Mouse (Mus musculus): Measurements from ENCODE around the gene Psmd1. TPM values are rescaled to one million over a fixed set of nuclear protein-coding genes. Genes with fewer than 3 reads are reported as not detected.

The Psmd1 gene
- polyA plus RNA-seq, 1 experiment from 2014 or later: 225 TPM

DNA sequence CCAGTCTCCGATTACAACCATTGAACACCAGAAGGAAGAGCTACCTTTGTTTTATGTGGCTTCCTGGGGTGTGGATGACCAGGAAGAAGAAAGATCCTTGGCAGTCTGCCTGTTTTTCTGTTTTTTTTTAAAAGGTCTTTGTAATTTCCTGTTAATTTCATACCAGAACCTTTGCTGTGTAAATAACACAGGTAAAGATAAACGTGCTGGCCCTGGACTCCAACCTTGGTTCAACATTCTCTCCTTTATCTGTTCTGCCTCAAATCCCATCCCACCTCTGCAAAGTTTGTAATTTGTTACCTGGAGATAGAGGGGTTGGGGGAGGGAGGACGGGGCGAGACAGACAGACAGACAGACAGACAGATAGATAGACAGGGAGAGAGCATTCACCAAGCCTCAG lies 24.1 kb upstream of the Psmd1 start:
- DNase-seq (ENCODE audit: low spot score) (no peak), ATAC-seq (replicated peaks; ENCODE audit: low FRiP score) (no peak)
- H3K9me3 ChIP-seq (ENCODE audit: control insufficient read depth, low read length): no peaks in the 10 kb centered on the region
- no peak overlapping the region for H3K9ac ChIP-seq (ENCODE audit: low read length)
- H3K27me3 ChIP-seq (ENCODE audit: control insufficient read depth, insufficient read depth, low read length): peaks cover 6% of the 10 kb centered on the region
- no peaks in the 10 kb centered on the region for H3K4me1 ChIP-seq (replicated peaks; ENCODE audit: control insufficient read depth, insufficient read depth, low read length)
- H3K4me2 ChIP-seq (ENCODE audit: low read depth, low read length, severe bottlenecking): no peak overlapping the region
- no peak overlapping the region for H3K4me3 ChIP-seq (ENCODE audit: low read depth, low read length)
- WGBS: 57% methylated on average over 4 of the region's 4 CpGs
- no peaks in the 10 kb centered on the region for H3K36me3 ChIP-seq (ENCODE audit: control insufficient read depth, insufficient read depth, low read length)
- H3K27ac ChIP-seq (ENCODE audit: low read depth, low read length): no peak overlapping the region

DNA sequence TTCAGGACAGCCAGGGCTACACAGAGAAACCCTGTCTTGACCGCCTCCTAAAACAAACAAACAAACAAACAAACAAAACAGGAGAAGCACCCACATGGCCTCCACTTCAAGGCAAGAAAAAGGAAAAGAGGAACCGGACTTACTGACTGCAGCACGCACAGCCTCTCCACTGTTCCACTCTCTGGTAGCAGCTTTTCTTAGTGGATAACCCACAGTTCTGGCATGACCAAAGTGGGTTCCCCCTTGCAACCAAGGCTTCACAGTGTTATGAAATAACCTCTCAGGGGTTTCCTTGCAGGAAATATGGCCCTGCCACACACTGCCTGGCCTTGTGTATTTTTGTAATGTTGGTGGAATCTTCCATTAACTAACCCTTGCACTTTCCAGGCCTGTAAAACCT lies 23.4 kb upstream of the Psmd1 start:
- H3K4me3 ChIP-seq (ENCODE audit: low read depth, low read length): no peak overlapping the region
- H3K27ac ChIP-seq (ENCODE audit: low read depth, low read length): no peak overlapping the region
- H3K4me2 ChIP-seq (ENCODE audit: low read depth, low read length, severe bottlenecking): no peak overlapping the region
- DNase-seq (ENCODE audit: low spot score) (no peak), ATAC-seq (replicated peaks; ENCODE audit: low FRiP score) (no peak)
- peaks cover 11% of the 10 kb centered on the region for H3K27me3 ChIP-seq (ENCODE audit: control insufficient read depth, insufficient read depth, low read length)
- H3K9me3 ChIP-seq (ENCODE audit: control insufficient read depth, low read length): no peaks in the 10 kb centered on the region
- no peaks in the 10 kb centered on the region for H3K4me1 ChIP-seq (replicated peaks; ENCODE audit: control insufficient read depth, insufficient read depth, low read length)
- no peaks in the 10 kb centered on the region for H3K36me3 ChIP-seq (ENCODE audit: control insufficient read depth, insufficient read depth, low read length)
- 91% methylated on average over 3 of the region's 3 CpGs for WGBS
- H3K9ac ChIP-seq (ENCODE audit: low read length): no peak overlapping the region

DNA sequence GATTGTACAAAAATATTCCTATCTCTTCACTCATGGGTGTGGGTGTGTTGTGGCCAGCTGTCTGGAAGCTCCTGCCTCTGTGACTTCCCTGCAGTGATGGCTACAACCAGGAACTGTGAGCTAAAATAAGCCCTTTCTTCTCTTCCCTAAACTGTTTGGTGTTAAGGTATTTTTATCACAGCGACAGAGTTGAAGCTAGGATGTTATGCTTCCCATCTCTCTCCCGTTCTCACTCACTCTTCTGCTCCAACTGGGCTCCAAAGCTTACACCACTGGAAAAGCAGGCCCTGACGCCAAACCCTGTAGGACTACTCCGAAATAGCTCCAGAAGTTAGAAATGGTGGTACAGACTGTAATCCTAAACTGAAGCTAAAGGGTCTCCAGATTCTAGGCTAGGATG lies 19.1 kb upstream of the Psmd1 start:
- Histone ChIP-seq H3K9ac (ENCODE audit: low read length) (no peak overlapping the region), H3K27ac (ENCODE audit: low read depth, low read length) (no peak overlapping the region), H3K4me3 (ENCODE audit: low read depth, low read length) (no peak overlapping the region), H3K36me3 (ENCODE audit: control insufficient read depth, insufficient read depth, low read length) (no peaks in the 10 kb centered on the region), H3K4me2 (ENCODE audit: low read depth, low read length, severe bottlenecking) (no peak overlapping the region; the same call in 1 of the 2 replicates), H3K4me1 (replicated peaks; ENCODE audit: control insufficient read depth, insufficient read depth, low read length) (no peaks in the 10 kb centered on the region; the same call in 1 of the 2 replicates), H3K27me3 (ENCODE audit: control insufficient read depth, insufficient read depth, low read length) (peaks cover 29% of the 10 kb centered on the region), H3K9me3 (ENCODE audit: control insufficient read depth, low read length) (no peaks in the 10 kb centered on the region)
- DNase-seq (ENCODE audit: low spot score): no peak
- WGBS: 49% methylated on average over 4 of the region's 4 CpGs
- ATAC-seq (replicated peaks; ENCODE audit: low FRiP score): no peak

DNA sequence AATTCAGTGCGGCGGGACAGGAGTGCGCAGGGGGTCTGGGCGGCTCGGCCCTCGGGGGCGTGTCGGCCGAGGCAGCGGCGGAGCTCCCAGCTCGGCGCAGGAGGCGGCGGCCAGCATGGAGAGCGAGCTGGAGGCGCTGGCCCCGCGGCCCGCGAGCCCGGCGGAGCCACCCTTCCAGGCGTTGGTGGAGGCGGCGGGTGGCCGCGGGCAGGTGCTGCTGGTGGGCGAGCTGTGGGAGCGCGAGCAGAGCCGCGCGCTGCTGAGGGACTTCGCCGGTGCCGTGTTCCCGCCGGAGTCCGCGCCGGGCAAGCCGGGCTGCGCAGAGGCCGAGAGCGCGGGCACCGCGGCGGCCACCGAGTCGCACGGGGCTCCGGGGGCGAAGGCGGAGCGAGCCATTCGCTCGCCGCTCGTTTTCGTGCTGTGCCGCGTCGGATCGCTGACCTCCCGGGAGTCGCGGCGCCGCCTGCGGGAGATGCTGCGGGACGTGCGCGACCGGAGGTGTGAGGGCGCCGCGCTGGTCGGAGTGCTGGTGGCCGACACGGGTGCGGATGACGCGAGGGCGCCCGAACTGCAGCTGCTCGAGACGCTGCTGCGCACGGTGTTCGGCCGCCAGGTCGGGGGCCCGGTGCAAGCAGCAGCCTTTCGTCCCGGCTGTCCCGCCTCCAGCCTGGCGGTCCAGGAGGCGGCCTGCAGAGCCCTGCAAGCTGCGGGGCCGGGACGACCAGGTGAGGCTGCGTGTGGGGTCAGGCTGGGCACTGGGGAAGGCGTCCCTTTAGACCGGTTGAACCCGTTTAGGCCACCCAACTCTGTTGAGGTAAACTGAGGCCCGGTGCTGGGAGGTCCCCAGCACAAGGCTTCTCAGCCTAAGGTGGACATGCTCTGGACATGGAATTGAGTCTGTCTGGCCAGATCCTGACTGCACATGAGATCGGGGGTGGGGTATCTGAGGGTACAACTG lies 18.1 kb upstream of the Psmd1 start, which contains the start of gene 2810459M11Rik:
2810459M11Rik (plus strand) TSS at position 16 of the 958 bp plus-strand sequence.
- ATAC-seq (replicated peaks; ENCODE audit: low FRiP score) (peak; percentile 81), DNase-seq (ENCODE audit: low spot score) (peak; percentile 77)
- H3K27ac ChIP-seq (ENCODE audit: low read depth, low read length): no peak within 1 kb of the TSS
- WGBS: under 1% methylated on average over 92 of the region's 110 CpGs
- peak within 1 kb of the TSS; percentile 50 for H3K4me3 ChIP-seq (ENCODE audit: low read depth, low read length)
- H3K9ac ChIP-seq (ENCODE audit: low read length): peak within 1 kb of the TSS; percentile 56
- no peaks in the 10 kb centered on the region; the same call in 1 of the 2 replicates for H3K4me1 ChIP-seq (replicated peaks; ENCODE audit: control insufficient read depth, insufficient read depth, low read length)
- peaks cover 29% of the 10 kb centered on the region for H3K27me3 ChIP-seq (ENCODE audit: control insufficient read depth, insufficient read depth, low read length)
- H3K36me3 ChIP-seq (ENCODE audit: control insufficient read depth, insufficient read depth, low read length): no peaks in the 10 kb centered on the region
- no peaks in the 10 kb centered on the region for H3K9me3 ChIP-seq (ENCODE audit: control insufficient read depth, low read length)
- peak within 1 kb of the TSS; percentile 97 for H3K4me2 ChIP-seq (ENCODE audit: low read depth, low read length, severe bottlenecking)

DNA sequence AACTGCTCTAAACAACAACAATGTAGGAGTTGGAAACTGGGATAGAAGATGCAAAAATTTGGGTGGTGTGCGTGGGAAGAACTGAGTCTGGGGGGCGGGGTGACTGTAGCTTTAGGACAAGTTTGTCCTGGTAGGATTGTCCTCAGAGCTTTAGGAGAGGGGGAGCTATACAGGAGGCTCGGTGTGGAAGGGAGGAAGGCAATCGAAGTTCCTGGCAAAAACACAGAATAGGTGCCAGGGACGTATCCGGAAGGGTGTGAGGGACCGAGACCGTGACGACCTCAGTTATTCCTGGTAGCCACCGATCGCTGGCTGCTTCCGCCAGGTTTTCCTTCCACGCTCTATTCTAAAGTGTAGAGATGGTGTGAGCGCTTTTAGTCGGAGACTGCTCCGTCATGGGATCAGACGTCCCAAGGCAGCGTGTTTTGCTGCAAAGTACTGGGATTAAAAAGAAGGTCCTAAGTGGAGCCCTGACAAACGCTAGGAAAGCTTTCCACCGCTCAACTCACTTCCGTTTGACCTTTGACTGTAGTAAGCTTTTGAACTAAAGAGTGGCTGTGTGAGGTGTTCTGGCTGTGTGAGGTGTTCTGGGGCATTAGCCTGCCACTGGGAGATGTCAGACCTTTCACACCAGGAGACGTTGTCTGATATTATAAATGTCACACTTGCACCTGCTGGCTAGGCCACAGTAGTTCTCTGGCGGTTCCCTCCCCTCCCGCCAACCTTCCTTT lies 17.2 kb upstream of the Psmd1 start:
- no peaks in the 10 kb centered on the region; the same call in 1 of the 2 replicates for H3K4me1 ChIP-seq (replicated peaks; ENCODE audit: control insufficient read depth, insufficient read depth, low read length)
- peaks cover 29% of the 10 kb centered on the region for H3K27me3 ChIP-seq (ENCODE audit: control insufficient read depth, insufficient read depth, low read length)
- H3K4me3 ChIP-seq (ENCODE audit: low read depth, low read length): peak overlapping the region; percentile 50; the same call in 1 of the 2 replicates
- no peak overlapping the region for H3K27ac ChIP-seq (ENCODE audit: low read depth, low read length)
- WGBS: 5% methylated on average over 24 of the region's 24 CpGs
- DNase-seq (ENCODE audit: low spot score) (peak; percentile 51), ATAC-seq (replicated peaks; ENCODE audit: low FRiP score) (0 out of 2 replicates have a peak, but pooled peaks have one; percentile 10)
- no peaks in the 10 kb centered on the region for H3K36me3 ChIP-seq (ENCODE audit: control insufficient read depth, insufficient read depth, low read length)
- H3K4me2 ChIP-seq (ENCODE audit: low read depth, low read length, severe bottlenecking): peak overlapping the region; percentile 97
- no peak overlapping the region for H3K9ac ChIP-seq (ENCODE audit: low read length)
- no peaks in the 10 kb centered on the region for H3K9me3 ChIP-seq (ENCODE audit: control insufficient read depth, low read length)

DNA sequence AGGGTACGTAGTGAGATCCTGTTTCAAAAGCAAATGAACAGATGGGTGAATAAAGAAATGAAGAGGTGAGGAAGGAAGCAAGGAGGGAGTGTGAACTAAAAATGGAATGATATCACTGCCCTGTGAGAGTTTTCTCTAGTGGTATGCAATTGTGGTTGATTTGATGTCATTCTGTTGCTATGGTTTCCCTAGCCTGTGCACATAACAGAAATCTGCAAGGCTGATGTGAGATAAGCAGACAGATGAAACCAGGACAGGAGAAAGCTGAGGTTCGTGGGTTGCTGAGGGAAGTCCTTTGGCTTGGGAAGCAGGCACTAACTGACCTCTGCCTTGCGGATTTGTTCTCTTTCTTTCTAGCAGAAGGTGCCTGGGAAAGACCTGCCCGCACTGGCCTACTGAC lies 16.0 kb upstream of the Psmd1 start:
- DNase-seq (ENCODE audit: low spot score): no peak
- Histone ChIP-seq H3K4me2 (ENCODE audit: low read depth, low read length, severe bottlenecking) (no peak overlapping the region), H3K4me1 (replicated peaks; ENCODE audit: control insufficient read depth, insufficient read depth, low read length) (no peaks in the 10 kb centered on the region; the same call in 1 of the 2 replicates), H3K4me3 (ENCODE audit: low read depth, low read length) (no peak overlapping the region), H3K27me3 (ENCODE audit: control insufficient read depth, insufficient read depth, low read length) (peaks cover 29% of the 10 kb centered on the region), H3K9ac (ENCODE audit: low read length) (no peak overlapping the region), H3K36me3 (ENCODE audit: control insufficient read depth, insufficient read depth, low read length) (no peaks in the 10 kb centered on the region), H3K9me3 (ENCODE audit: control insufficient read depth, low read length) (no peaks in the 10 kb centered on the region), H3K27ac (ENCODE audit: low read depth, low read length) (no peak overlapping the region)
- ATAC-seq (replicated peaks; ENCODE audit: low FRiP score): no peak
- WGBS: 82% methylated on average over 4 of the region's 4 CpGs

DNA sequence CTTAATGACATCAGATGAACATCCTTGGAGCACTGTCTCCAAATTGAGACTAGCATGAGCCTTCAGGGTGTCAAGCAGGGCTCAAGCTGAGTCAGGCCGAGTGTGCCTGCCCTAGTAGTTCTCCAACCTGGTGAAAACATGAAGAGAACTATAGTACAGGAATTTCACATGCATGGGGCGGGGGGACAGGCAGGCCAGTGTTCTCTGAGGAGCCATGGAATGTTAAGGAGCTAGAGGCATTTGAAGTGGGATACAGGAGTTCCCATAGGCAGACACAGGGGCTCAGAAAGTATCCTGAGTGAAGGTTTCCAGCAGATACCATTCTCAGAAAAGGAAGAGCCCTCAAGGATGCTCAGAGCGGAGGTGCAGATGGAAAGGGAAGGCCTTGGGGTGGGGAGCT lies 15.4 kb upstream of the Psmd1 start:
- Histone ChIP-seq H3K9ac (ENCODE audit: low read length) (no peak overlapping the region), H3K4me2 (ENCODE audit: low read depth, low read length, severe bottlenecking) (no peak overlapping the region), H3K9me3 (ENCODE audit: control insufficient read depth, low read length) (no peaks in the 10 kb centered on the region), H3K4me3 (ENCODE audit: low read depth, low read length) (no peak overlapping the region), H3K27ac (ENCODE audit: low read depth, low read length) (no peak overlapping the region), H3K27me3 (ENCODE audit: control insufficient read depth, insufficient read depth, low read length) (peaks cover 29% of the 10 kb centered on the region), H3K36me3 (ENCODE audit: control insufficient read depth, insufficient read depth, low read length) (no peaks in the 10 kb centered on the region), H3K4me1 (replicated peaks; ENCODE audit: control insufficient read depth, insufficient read depth, low read length) (no peaks in the 10 kb centered on the region; the same call in 1 of the 2 replicates)
- ATAC-seq (replicated peaks; ENCODE audit: low FRiP score): no peak
- DNase-seq (ENCODE audit: low spot score): no peak
- WGBS: 80% methylated on average over 3 of the region's 3 CpGs

DNA sequence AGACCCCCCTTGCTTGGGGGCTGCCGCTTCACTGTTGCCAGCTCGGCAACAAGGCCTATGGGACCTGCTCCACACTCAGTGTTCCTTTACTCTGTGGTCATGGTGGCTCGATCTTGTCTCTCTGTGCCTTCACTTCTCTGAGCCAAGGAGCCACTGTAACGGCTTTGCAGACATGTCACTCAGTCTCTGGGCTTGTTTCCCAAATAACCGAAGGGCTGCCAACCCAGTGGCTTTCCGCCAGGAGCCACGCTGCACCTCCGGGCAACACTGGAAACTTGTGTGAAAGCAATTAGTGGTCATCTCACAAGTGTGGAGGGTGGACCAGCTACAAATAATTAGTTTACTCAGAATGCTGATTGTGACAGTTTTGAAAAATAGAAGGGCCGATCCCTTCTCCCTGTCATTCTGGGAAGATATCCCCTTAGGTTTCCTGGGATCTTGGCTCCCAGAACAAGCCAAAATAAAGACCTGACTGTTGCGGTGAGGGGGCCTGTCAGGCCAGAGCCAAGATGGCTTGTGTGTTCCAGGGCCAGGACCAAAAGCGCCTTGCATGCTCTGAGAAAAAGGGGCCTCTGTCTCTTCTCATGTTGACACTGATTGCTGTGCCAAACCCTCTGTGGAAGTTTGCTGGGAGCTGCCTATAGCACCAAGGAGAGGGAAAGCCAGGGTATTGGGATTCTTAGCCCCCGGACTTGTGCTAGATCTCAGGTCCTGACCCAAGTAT lies 10.8 kb upstream of the Psmd1 start:
- Histone ChIP-seq H3K27me3 (ENCODE audit: control insufficient read depth, insufficient read depth, low read length) (no peaks in the 10 kb centered on the region), H3K36me3 (ENCODE audit: control insufficient read depth, insufficient read depth, low read length) (no peaks in the 10 kb centered on the region), H3K27ac (ENCODE audit: low read depth, low read length) (no peak overlapping the region), H3K4me3 (ENCODE audit: low read depth, low read length) (no peak overlapping the region), H3K9me3 (ENCODE audit: control insufficient read depth, low read length) (no peaks in the 10 kb centered on the region), H3K9ac (ENCODE audit: low read length) (no peak overlapping the region), H3K4me2 (ENCODE audit: low read depth, low read length, severe bottlenecking) (no peak overlapping the region), H3K4me1 (replicated peaks; ENCODE audit: control insufficient read depth, insufficient read depth, low read length) (no peaks in the 10 kb centered on the region)
- no peak for DNase-seq (ENCODE audit: low spot score)
- no peak for ATAC-seq (replicated peaks; ENCODE audit: low FRiP score)
- 87% methylated on average over 12 of the region's 12 CpGs for WGBS
